In genomic region chr2:127587514-127587844, GRCm38 (mm10) we compare ENCODE assay signal across 8 mouse cellular contexts. TPM values are rescaled to one million over a fixed set of nuclear protein-coding genes. Genes with fewer than 3 reads are reported as not detected.
A peak's percentile ranks its signal among the peaks of the same experiment; 100 is the strongest.
DNase-seq lines count a peak whose midpoint lies in the region; ATAC-seq lines count a peak whose summit lies in the region.

No protein-coding gene starts in this region.

- peak overlapping the region; percentile 79 for H3K4me2 ChIP-seq in kidney, embryonic 14.5 days (replicated peaks; ENCODE audit: low read depth, low read length)
- peak overlapping the region; percentile 91 for H3K4me2 ChIP-seq in hindbrain, embryonic 14.5 days (replicated peaks)
- H3K4me2 ChIP-seq in midbrain, embryonic 13.5 days (replicated peaks): peak overlapping the region; percentile 83

- ATAC-seq in kidney, embryonic 14.5 days (ENCODE audit: low FRiP score, low TSS enrichment): no peak
- no peak; the same call in 1 of the 2 replicates for ATAC-seq in hindbrain, embryonic 14.5 days (ENCODE audit: low FRiP score)
- peak; percentile 62 for ATAC-seq in midbrain, embryonic 13.5 days

- H3K9me3 ChIP-seq in kidney, embryonic 14.5 days (ENCODE audit: control insufficient read depth, low read length): no peaks in the 10 kb centered on the region
- H3K9me3 ChIP-seq in hindbrain, embryonic 14.5 days (ENCODE audit: control insufficient read depth, low read length): no peaks in the 10 kb centered on the region
- H3K9me3 ChIP-seq in midbrain, embryonic 13.5 days: no peaks in the 10 kb centered on the region

- WGBS in kidney, embryonic 14.5 days: under 1% methylated on average over 22 of the region's 22 CpGs
- under 1% methylated on average over 22 of the region's 22 CpGs for WGBS in hindbrain, embryonic 14.5 days
- WGBS in midbrain, embryonic 13.5 days: under 1% methylated on average over 22 of the region's 22 CpGs

- peak overlapping the region; percentile 95 for H3K4me3 ChIP-seq in kidney, embryonic 14.5 days (ENCODE audit: low read length)
- peak overlapping the region; percentile 85 for H3K4me3 ChIP-seq in hindbrain, embryonic 14.5 days (replicated peaks; ENCODE audit: low read length)
- peak overlapping the region; percentile 82 for H3K4me3 ChIP-seq in midbrain, embryonic 13.5 days (replicated peaks)

- H3K27ac ChIP-seq in kidney, embryonic 14.5 days (ENCODE audit: low read depth, low read length): peak overlapping the region; percentile 78
- H3K27ac ChIP-seq in hindbrain, embryonic 14.5 days: peak overlapping the region; percentile 85
- H3K27ac ChIP-seq in midbrain, embryonic 13.5 days: peak overlapping the region; percentile 90

- H3K27me3 ChIP-seq in kidney, embryonic 14.5 days (ENCODE audit: control insufficient read depth, insufficient read depth, low read length): no peaks in the 10 kb centered on the region; the same call in 1 of the 2 replicates
- no peaks in the 10 kb centered on the region for H3K27me3 ChIP-seq in hindbrain, embryonic 14.5 days (ENCODE audit: control insufficient read depth, insufficient read depth, low read length)
- no peaks in the 10 kb centered on the region for H3K27me3 ChIP-seq in midbrain, embryonic 13.5 days

- H3K9ac ChIP-seq in kidney, embryonic 14.5 days (ENCODE audit: low read depth, low read length): peak overlapping the region; percentile 70
- H3K9ac ChIP-seq in hindbrain, embryonic 14.5 days: peak overlapping the region; percentile 84
- peak overlapping the region; percentile 80 for H3K9ac ChIP-seq in midbrain, embryonic 13.5 days (replicated peaks)

- peaks cover 14% of the 10 kb centered on the region for H3K36me3 ChIP-seq in kidney, embryonic 14.5 days (ENCODE audit: control insufficient read depth, insufficient read depth, low read length)
- peaks cover 19% of the 10 kb centered on the region for H3K36me3 ChIP-seq in hindbrain, embryonic 14.5 days (replicated peaks; ENCODE audit: control insufficient read depth, insufficient read depth)
- peaks cover 18% of the 10 kb centered on the region for H3K36me3 ChIP-seq in midbrain, embryonic 13.5 days

- H3K4me1 ChIP-seq in kidney, embryonic 14.5 days (ENCODE audit: control insufficient read depth, insufficient read depth, low read length): peaks cover 14% of the 10 kb centered on the region
- peaks cover 25% of the 10 kb centered on the region for H3K4me1 ChIP-seq in hindbrain, embryonic 14.5 days (replicated peaks; ENCODE audit: control insufficient read depth, insufficient read depth, low read length)
- peaks cover 34% of the 10 kb centered on the region for H3K4me1 ChIP-seq in midbrain, embryonic 13.5 days (replicated peaks)

- intact Hi-C loops in left cerebral cortex, postnatal 36 days (cut with DNase I): loop anchor here (2.0 kb wide), 1 partner anchor 67 kb away; no protein-coding TSS in a partner anchor

- DNase-seq in kidney, adult 18-20 months: no peak
- DNase-seq in c-Kit-negative CD71-positive TER-119-positive erythroid progenitor cells, embryonic 14.5 days (ENCODE audit: low read depth, low spot score): peak; percentile 27
- no peak for DNase-seq in hindbrain, embryonic 14.5 days (ENCODE audit: low spot score)
- DNase-seq in layer of hippocampus, adult 8-10 months (ENCODE audit: low spot score in 2 of 2): no peak
- DNase-seq in left cerebral cortex, postnatal 36 days (ENCODE audit: low spot score in 2 of 2): no peak
- DNase-seq in layer of hippocampus, postnatal 25 days (ENCODE audit: extremely low spot score in 1 of 2, low spot score in 1 of 2): no peak

RNA-seq across cellular contexts. Expression of gene Mrps5, which starts 0.5 kb away (rescaled TPM):
- 142 and 146 TPM in 2 replicates for polyA plus RNA-seq in kidney, embryonic 14.5 days (2014; fragmentation: Nextera tagmentation; extraction: Ambion mirVana)
- 123 and 128 TPM in 2 replicates for polyA plus RNA-seq in hindbrain, embryonic 14.5 days (2014; fragmentation: Nextera tagmentation; extraction: Ambion mirVana)
- 156 and 172 TPM in 2 replicates for polyA plus RNA-seq in midbrain, embryonic 13.5 days (2015; fragmentation: Nextera tagmentation; extraction: Ambion mirVana)
- total RNA-seq in layer of hippocampus, adult 8-10 months (2022): 100 to 1,000 TPM in 2 of 4 experiments, 10 to 100 TPM in 2; 88.6 to 107 (median 96.5) TPM
- total RNA-seq in left cerebral cortex, postnatal 36 days (2021): 100 to 1,000 TPM in 1 of 2 experiments, 10 to 100 TPM in 1; 80.0 to 102 TPM
- 100 to 1,000 TPM in 1 of 2 experiments, 10 to 100 TPM in 1; 81.1 to 102 TPM for total RNA-seq in layer of hippocampus, postnatal 25 days (2021)

RNA-seq across cellular contexts. Expression of gene Zfp661, which starts 0.6 kb away (rescaled TPM):
- 2.8 and 5.7 TPM in 2 replicates for polyA plus RNA-seq in kidney, embryonic 14.5 days (2014; fragmentation: Nextera tagmentation; extraction: Ambion mirVana)
- polyA plus RNA-seq in hindbrain, embryonic 14.5 days (2014; fragmentation: Nextera tagmentation; extraction: Ambion mirVana): 7.0 and 7.1 TPM in 2 replicates
- polyA plus RNA-seq in midbrain, embryonic 13.5 days (2015; fragmentation: Nextera tagmentation; extraction: Ambion mirVana): 7.9 and 9.8 TPM in 2 replicates
- total RNA-seq in layer of hippocampus, adult 8-10 months (2022): 1 to 10 TPM; 7.1 to 8.6 (median 7.8) TPM
- total RNA-seq in left cerebral cortex, postnatal 36 days (2021): 1 to 10 TPM; 7.6 to 8.6 TPM
- 1 to 10 TPM; 8.3 to 8.9 TPM for total RNA-seq in layer of hippocampus, postnatal 25 days (2021)

RNA-seq across cellular contexts. Expression of gene Prom2, which starts 46.2 kb away (rescaled TPM):
- 1.4 and 1.9 TPM in 2 replicates for polyA plus RNA-seq in kidney, embryonic 14.5 days (2014; fragmentation: Nextera tagmentation; extraction: Ambion mirVana)
- polyA plus RNA-seq in hindbrain, embryonic 14.5 days (2014; fragmentation: Nextera tagmentation; extraction: Ambion mirVana): 0.04 TPM in 1 of 2 replicates, not detected in the other
- polyA plus RNA-seq in midbrain, embryonic 13.5 days (2015; fragmentation: Nextera tagmentation; extraction: Ambion mirVana): not detected in 2 replicates
- under 1 TPM in 3 of 4 experiments, not detected in 1; 0.09 to 0.39 (median 0.18) TPM for total RNA-seq in layer of hippocampus, adult 8-10 months (2022)
- total RNA-seq in left cerebral cortex, postnatal 36 days (2021): under 1 TPM; 0.11 to 0.17 TPM
- under 1 TPM in 1 of 2 experiments, not detected in 1; 0.05 TPM for total RNA-seq in layer of hippocampus, postnatal 25 days (2021)
